ENCODE assay signal across 24 mouse cellular contexts in genomic region chr1:130516641-130517040, GRCm38 (mm10).
"Had no signal": no experiment of that assay in that cellular context is flagged by ENCODE, and none has a peak within 500 bp of the region (broad histone marks: within the 10 kb centered on the region; RNA-seq: fewer than 3 reads in every experiment).

No protein-coding gene starts in this region.

- DNase-seq: forebrain, postnatal 0 days; heart, adult 11 months; heart, adult 2 months; heart, postnatal 14 days; heart, postnatal 36 days; kidney, adult 11 months; kidney, adult 2 months; kidney, adult 9 months; kidney, postnatal 14 days; kidney, postnatal 36 days; layer of hippocampus, adult 9-11 months; layer of hippocampus, postnatal 36 days; left cerebral cortex, postnatal 4 days had no signal

- H3K4me3 ChIP-seq: heart, adult 2 months; heart, embryonic 13.5 days; heart, embryonic 15.5 days; hindbrain, embryonic 13.5 days; hindbrain, embryonic 15.5 days; kidney, embryonic 15.5 days; limb, embryonic 13.5 days; limb, embryonic 15.5 days; liver, embryonic 12.5 days had no signal

- H3K27ac ChIP-seq: heart, adult 2 months; heart, embryonic 13.5 days; heart, embryonic 15.5 days; hindbrain, embryonic 13.5 days; hindbrain, embryonic 15.5 days; hindbrain, postnatal 0 days; kidney, embryonic 15.5 days; kidney, postnatal 0 days; limb, embryonic 13.5 days; limb, embryonic 15.5 days; liver, embryonic 12.5 days; liver, embryonic 14.5 days had no signal
